Mouse (Mus musculus) hindbrain, embryonic 12.5 days (tissue): Measurements from ENCODE around the gene Cux1. TPM values are rescaled to one million over a fixed set of nuclear protein-coding genes. Genes with fewer than 3 reads are reported as not detected.

Experiments used
- ATAC-seq: fragments of 200-750 bp; cut with Nextera tagmentation; 2 replicates; pipeline ENCODE4 v1.8.0; 2017; ENCODE audit warnings: moderate TSS enrichment; ENCODE audit not compliant: low FRiP score
- H3K27ac ChIP-seq: fragments of 300-500 bp; sonication (generic); 2 replicates; pipeline ENCODE4 v1.5.1; 2016; ENCODE audit warnings: mild to moderate bottlenecking
- H3K27me3 ChIP-seq: fragments of 300-500 bp; sonication (generic); 2 replicates; pipeline ENCODE4 v1.6.1; 2016; ENCODE audit warnings: mild to moderate bottlenecking
- H3K36me3 ChIP-seq: fragments of 300-500 bp; sonication (generic); 2 replicates; pipeline ENCODE4 v1.6.1; 2016; ENCODE audit warnings: mild to moderate bottlenecking
- H3K4me1 ChIP-seq: fragments of 300-500 bp; sonication (generic); 2 replicates; pipeline ENCODE4 v1.6.1; 2016
- H3K4me2 ChIP-seq: fragments of 300-500 bp; sonication (generic); replicated peaks from 2 replicates; pipeline ENCODE4 v1.6.1; 2016; ENCODE audit warnings: mild to moderate bottlenecking
- H3K4me3 ChIP-seq: fragments of 300-500 bp; sonication (generic); 2 replicates; pipeline ENCODE4 v1.5.1; 2016; ENCODE audit warnings: mild to moderate bottlenecking
- H3K9ac ChIP-seq: fragments of 300-500 bp; sonication (generic); 2 replicates; pipeline ENCODE4 v1.6.1; 2016; ENCODE audit warnings: mild to moderate bottlenecking, moderate library complexity
- H3K9me3 ChIP-seq: fragments of 300-500 bp; sonication (generic); replicated peaks from 2 replicates; pipeline ENCODE4 v1.6.1; 2016; ENCODE audit warnings: mild to moderate bottlenecking
- WGBS: fragments of 180-500 bp; shearing (Covaris S2); methylation state at CpG from one replicate; pipeline ENCODE4 v1.1.7; 2016; 5-methylcytosine and 5-hydroxymethylcytosine counted together
- polyA plus RNA-seq: library from polyadenylated mRNA; unstranded; fragments of >200 nt; fragmentation: Nextera tagmentation; extraction: Ambion mirVana; gene quantifications from 2 replicates; pipeline ENCODE4 v1.2.1, GENCODE M21; 2016

The Cux1 gene
- polyA plus RNA-seq, 1 experiment from 2014 or later, result 114 TPM

GRCm38 (mm10) chr5:136550726-136551125 lies 16.6 kb downstream of the Cux1 start:
- no peaks in the 10 kb centered on the region for H3K9me3 ChIP-seq
- peaks cover 33% of the 10 kb centered on the region for H3K4me1 ChIP-seq
- no peaks in the 10 kb centered on the region for H3K27me3 ChIP-seq
- H3K27ac ChIP-seq, result no peak overlapping the region
- 11% methylated on average over 2 of the region's 2 CpGs for WGBS
- no peak overlapping the region for H3K4me3 ChIP-seq
- no peak for ATAC-seq
- no peak overlapping the region for H3K9ac ChIP-seq
- H3K36me3 ChIP-seq, result no peaks in the 10 kb centered on the region
- H3K4me2 ChIP-seq, result no peak overlapping the region

- no peak overlapping the region for H3K27ac ChIP-seq
- H3K4me3 ChIP-seq, result no peak overlapping the region
- no peaks in the 10 kb centered on the region for H3K27me3 ChIP-seq
- no peaks in the 10 kb centered on the region for H3K36me3 ChIP-seq
- H3K9me3 ChIP-seq, result no peaks in the 10 kb centered on the region
- H3K9ac ChIP-seq, result no peak overlapping the region
- H3K4me2 ChIP-seq, result no peak overlapping the region
- H3K4me1 ChIP-seq, result peaks cover 27% of the 10 kb centered on the region
- no peak for ATAC-seq
- WGBS, result 57% methylated on average over 2 of the region's 2 CpGs
These were observed 18.5 kb downstream of the Cux1 start for GRCm38 (mm10) chr5:136548776-136549175.

- no peak overlapping the region for H3K9ac ChIP-seq
- H3K27ac ChIP-seq, result no peak overlapping the region
- no peak for ATAC-seq
- WGBS, result 92% methylated on average over 4 of the region's 4 CpGs
- H3K36me3 ChIP-seq, result no peaks in the 10 kb centered on the region
- no peak overlapping the region for H3K4me2 ChIP-seq
- H3K4me3 ChIP-seq, result no peak overlapping the region
- H3K9me3 ChIP-seq, result no peaks in the 10 kb centered on the region
- H3K27me3 ChIP-seq, result no peaks in the 10 kb centered on the region
- peaks cover 4% of the 10 kb centered on the region; the same call in 1 of the 2 replicates for H3K4me1 ChIP-seq
These were observed 22.2 kb downstream of the Cux1 start for GRCm38 (mm10) chr5:136545061-136545460.

- Histone ChIP-seq H3K4me2 (no peak overlapping the region), H3K9me3 (no peaks in the 10 kb centered on the region)
These were observed 24.1 kb downstream of the Cux1 start for GRCm38 (mm10) chr5:136543171-136543570.

GRCm38 (mm10) chr5:136540952-136541351 lies 26.3 kb downstream of the Cux1 start:
- H3K9me3 ChIP-seq, result no peaks in the 10 kb centered on the region
- H3K4me3 ChIP-seq, result no peak overlapping the region
- H3K9ac ChIP-seq, result no peak overlapping the region
- H3K27me3 ChIP-seq, result no peaks in the 10 kb centered on the region
- H3K4me2 ChIP-seq, result no peak overlapping the region
- no peak overlapping the region for H3K27ac ChIP-seq
- 0 out of 2 replicates have a peak, but pooled peaks cover 3% of the 10 kb centered on the region for H3K4me1 ChIP-seq
- ATAC-seq, result no peak
- H3K36me3 ChIP-seq, result no peaks in the 10 kb centered on the region

More at GRCm38 (mm10) chr5:136543171-136543570, 24.1 kb downstream of the Cux1 start:
- ATAC-seq, result no peak
- Histone ChIP-seq H3K27me3 (no peaks in the 10 kb centered on the region), H3K4me3 (no peak overlapping the region), H3K36me3 (no peaks in the 10 kb centered on the region), H3K4me1 (0 out of 2 replicates have a peak, but pooled peaks cover 4% of the 10 kb centered on the region), H3K9ac (no peak overlapping the region), H3K27ac (no peak overlapping the region)

- 95% methylated on average over 5 of the region's 5 CpGs for WGBS
These were observed 27.0 kb downstream of the Cux1 start for GRCm38 (mm10) chr5:136540055-136540838.

GRCm38 (mm10) chr5:136536753-136537152 lies 30.5 kb downstream of the Cux1 start:
- ATAC-seq, result no peak
- H3K9ac ChIP-seq, result no peak overlapping the region
- no peak overlapping the region for H3K4me3 ChIP-seq
- H3K36me3 ChIP-seq, result no peaks in the 10 kb centered on the region
- H3K27me3 ChIP-seq, result no peaks in the 10 kb centered on the region
- H3K9me3 ChIP-seq, result no peaks in the 10 kb centered on the region
- H3K4me1 ChIP-seq, result 0 out of 2 replicates have a peak, but pooled peaks cover 3% of the 10 kb centered on the region
- H3K4me2 ChIP-seq, result no peak overlapping the region
- H3K27ac ChIP-seq, result no peak overlapping the region
- 76% methylated on average over 4 of the region's 4 CpGs for WGBS

More at GRCm38 (mm10) chr5:136540055-136540838, 27.0 kb downstream of the Cux1 start:
- Histone ChIP-seq H3K4me3 (no peak overlapping the region), H3K27me3 (no peaks in the 10 kb centered on the region), H3K36me3 (no peaks in the 10 kb centered on the region), H3K4me2 (no peak overlapping the region), H3K9me3 (no peaks in the 10 kb centered on the region), H3K9ac (no peak overlapping the region), H3K4me1 (0 out of 2 replicates have a peak, but pooled peaks cover 3% of the 10 kb centered on the region), H3K27ac (no peak overlapping the region)
- ATAC-seq, result no peak

GRCm38 (mm10) chr5:136535976-136536725 lies 31.1 kb downstream of the Cux1 start:
- no peak for ATAC-seq
- 75% methylated on average over 5 of the region's 5 CpGs for WGBS
- Histone ChIP-seq H3K9ac (no peak overlapping the region), H3K4me1 (0 out of 2 replicates have a peak, but pooled peaks cover 3% of the 10 kb centered on the region), H3K4me3 (no peak overlapping the region), H3K36me3 (no peaks in the 10 kb centered on the region), H3K27ac (no peak overlapping the region), H3K9me3 (no peaks in the 10 kb centered on the region), H3K4me2 (no peak overlapping the region), H3K27me3 (no peaks in the 10 kb centered on the region)

GRCm38 (mm10) chr5:136535204-136535603 lies 32.1 kb downstream of the Cux1 start:
- 0 out of 2 replicates have a peak, but pooled peaks cover 3% of the 10 kb centered on the region for H3K4me1 ChIP-seq
- WGBS, result 76% methylated on average over 1 of the region's 1 CpGs
- no peak overlapping the region for H3K4me2 ChIP-seq
- no peak overlapping the region for H3K4me3 ChIP-seq
- no peaks in the 10 kb centered on the region for H3K9me3 ChIP-seq
- H3K36me3 ChIP-seq, result no peaks in the 10 kb centered on the region
- no peak overlapping the region for H3K9ac ChIP-seq
- no peak for ATAC-seq
- no peak overlapping the region for H3K27ac ChIP-seq
- H3K27me3 ChIP-seq, result no peaks in the 10 kb centered on the region

GRCm38 (mm10) chr5:136533371-136534276 lies 33.7 kb downstream of the Cux1 start:
- Histone ChIP-seq H3K4me3 (no peak overlapping the region), H3K27me3 (no peaks in the 10 kb centered on the region), H3K4me2 (no peak overlapping the region), H3K4me1 (0 out of 2 replicates have a peak, but pooled peaks cover 6% of the 10 kb centered on the region), H3K9ac (no peak overlapping the region), H3K9me3 (no peaks in the 10 kb centered on the region), H3K27ac (no peak overlapping the region), H3K36me3 (no peaks in the 10 kb centered on the region)
- no peak for ATAC-seq
- WGBS, result 87% methylated on average over 11 of the region's 11 CpGs

- 74% methylated on average over 2 of the region's 2 CpGs for WGBS
- 0 out of 2 replicates have a peak, but pooled peaks cover 6% of the 10 kb centered on the region for H3K4me1 ChIP-seq
- no peak overlapping the region for H3K9ac ChIP-seq
- no peak overlapping the region for H3K4me2 ChIP-seq
- H3K27me3 ChIP-seq, result no peaks in the 10 kb centered on the region
- H3K4me3 ChIP-seq, result no peak overlapping the region
- ATAC-seq, result no peak
- H3K9me3 ChIP-seq, result no peaks in the 10 kb centered on the region
- H3K36me3 ChIP-seq, result no peaks in the 10 kb centered on the region
- no peak overlapping the region for H3K27ac ChIP-seq
These were observed 35.5 kb downstream of the Cux1 start for GRCm38 (mm10) chr5:136531674-136532365.
